Mouse (Mus musculus): ENCODE results near the gene Npdc1.

The Npdc1 gene

GRCm38 (mm10) chr2:25399051-25399450 lies at the start of gene Npdc1:
TSS of gene Npdc1 (plus strand) at chr2:25399351.
- DNase-seq: peak; percentile 25

- no peak for DNase-seq
Measured at GRCm38 (mm10) chr2:25349499-25349898, 49.7 kb upstream of the Npdc1 start.

- no peak for DNase-seq
Measured at GRCm38 (mm10) chr2:25350701-25351100, 48.5 kb upstream of the Npdc1 start.

- no peak for DNase-seq
Measured at GRCm38 (mm10) chr2:25354211-25354610, 44.9 kb upstream of the Npdc1 start.

GRCm38 (mm10) chr2:25355419-25356066 lies 43.6 kb upstream of the Npdc1 start:
- no peak for DNase-seq

GRCm38 (mm10) chr2:25356208-25357079 lies 42.7 kb upstream of the Npdc1 start, which contains the start of gene Dpp7:
TSS of gene Dpp7 (minus strand) at chr2:25356359.
- DNase-seq: peak; percentile 87

GRCm38 (mm10) chr2:25359848-25360247 lies 39.3 kb upstream of the Npdc1 start:
- no peak for DNase-seq

GRCm38 (mm10) chr2:25363478-25364178 lies 35.5 kb upstream of the Npdc1 start:
- DNase-seq: no peak

- no peak for DNase-seq
Measured at GRCm38 (mm10) chr2:25364313-25364712, 34.8 kb upstream of the Npdc1 start.

- no peak for DNase-seq
Measured at GRCm38 (mm10) chr2:25364761-25365090, 34.4 kb upstream of the Npdc1 start.

- peak; percentile 65 for DNase-seq
Measured at GRCm38 (mm10) chr2:25365091-25365761, 33.9 kb upstream of the Npdc1 start, which contains the start of gene Uap1l1. TSS of gene Uap1l1 (minus strand) at chr2:25365682.

GRCm38 (mm10) chr2:25369996-25370395 lies 29.2 kb upstream of the Npdc1 start:
- no peak for DNase-seq

GRCm38 (mm10) chr2:25371764-25372643 lies 27.1 kb upstream of the Npdc1 start, which contains the start of gene Sapcd2:
TSS of gene Sapcd2 (plus strand) at chr2:25372321.
- peak; percentile 89 for DNase-seq

- DNase-seq: no peak
Measured at GRCm38 (mm10) chr2:25372644-25373391, 26.3 kb upstream of the Npdc1 start.

GRCm38 (mm10) chr2:25373431-25373830 lies 25.7 kb upstream of the Npdc1 start:
- no peak for DNase-seq

- DNase-seq: peak; percentile 64
Measured at GRCm38 (mm10) chr2:25376589-25376988, 22.6 kb upstream of the Npdc1 start.

- DNase-seq: no peak
Measured at GRCm38 (mm10) chr2:25384492-25384891, 14.7 kb upstream of the Npdc1 start.

- DNase-seq: no peak
Measured at GRCm38 (mm10) chr2:25391266-25391665, 7.9 kb upstream of the Npdc1 start.

- peak; percentile 72 for DNase-seq
Measured at GRCm38 (mm10) chr2:25394281-25395221, 4.6 kb upstream of the Npdc1 start.

All from cerebellum, adult 9-11 months (tissue).